Mouse (Mus musculus) stomach, postnatal 0 days (tissue): ENCODE measurements around the gene Lamc3.

ENCODE experiments used
- CTCF ChIP-seq: IDR thresholded peaks from 2 replicates; pipeline ENCODE4 v1.5.1; 2016; ENCODE audit warnings: antibody characterized with exemption, low read depth, mild to moderate bottlenecking, moderate library complexity
- EP300 ChIP-seq: optimal IDR thresholded peaks from 2 replicates; pipeline ENCODE3; 2016; ENCODE audit warnings: antibody characterized with exemption

GRCm38 (mm10) chr2:31974809-31975371 is 87.8 kb downstream of the Lamc3 start:
- TF ChIP-seq CTCF: no peak
- TF ChIP-seq EP300: no peak
